Mouse (Mus musculus): ENCODE measurements at regions not wholly inside any gene's neighbourhood (a gene's known extent, or its start where the extent isn't known, plus 50 kb on each side); places are given as distances from the start of the nearest gene placed in this dataset.
A peak's percentile ranks its signal among the peaks of the same experiment; 100 is the strongest.

- 42% methylated on average over 3 of the region's 3 CpGs for WGBS
- H3K4me2 ChIP-seq: no peak overlapping the region
Observed at GRCm38 (mm10) chr5:79679051-79679450, 1340.9 kb upstream of the Adgrl3 start.

GRCm38 (mm10) chr5:79680321-79680720, 1339.6 kb upstream of the Adgrl3 start:
- Histone ChIP-seq H3K27ac (no peak overlapping the region), H3K27me3 (no peaks in the 10 kb centered on the region), H3K9ac (no peak overlapping the region), H3K9me3 (no peaks in the 10 kb centered on the region), H3K4me1 (no peaks in the 10 kb centered on the region), H3K4me3 (no peak overlapping the region), H3K4me2 (no peak overlapping the region), H3K36me3 (no peaks in the 10 kb centered on the region)
- ATAC-seq (ENCODE audit: borderline replicate concordance, extremely low read depth, low FRiP score, low TSS enrichment): peak; percentile 81; the same call in 1 of the 2 replicates

More at GRCm38 (mm10) chr5:79679051-79679450, 1340.9 kb upstream of the Adgrl3 start:
- Histone ChIP-seq H3K4me1 (no peaks in the 10 kb centered on the region), H3K4me3 (no peak overlapping the region), H3K9me3 (no peaks in the 10 kb centered on the region), H3K27ac (no peak overlapping the region), H3K36me3 (no peaks in the 10 kb centered on the region), H3K27me3 (no peaks in the 10 kb centered on the region), H3K9ac (no peak overlapping the region)
- ATAC-seq (ENCODE audit: borderline replicate concordance, extremely low read depth, low FRiP score, low TSS enrichment): no peak

- no peaks in the 10 kb centered on the region for H3K36me3 ChIP-seq
- H3K9me3 ChIP-seq: no peaks in the 10 kb centered on the region
- H3K27me3 ChIP-seq: no peaks in the 10 kb centered on the region
- H3K4me1 ChIP-seq: no peaks in the 10 kb centered on the region
- no peak overlapping the region for H3K4me2 ChIP-seq
- no peak overlapping the region for H3K27ac ChIP-seq
- ATAC-seq (ENCODE audit: borderline replicate concordance, extremely low read depth, low FRiP score, low TSS enrichment): no peak
- no peak overlapping the region for H3K4me3 ChIP-seq
- WGBS: 63% methylated on average over 1 of the region's 1 CpGs
- H3K9ac ChIP-seq: no peak overlapping the region
Observed at GRCm38 (mm10) chr5:79706631-79707030, 1313.3 kb upstream of the Adgrl3 start.

- no peaks in the 10 kb centered on the region for H3K9me3 ChIP-seq
- no peaks in the 10 kb centered on the region for H3K36me3 ChIP-seq
- no peak overlapping the region for H3K4me2 ChIP-seq
- H3K27ac ChIP-seq: no peak overlapping the region
- no peak overlapping the region for H3K4me3 ChIP-seq
- H3K4me1 ChIP-seq: no peaks in the 10 kb centered on the region
- WGBS: 48% methylated on average over 5 of the region's 5 CpGs
- no peaks in the 10 kb centered on the region for H3K27me3 ChIP-seq
- no peak overlapping the region for H3K9ac ChIP-seq
- no peak for ATAC-seq (ENCODE audit: borderline replicate concordance, extremely low read depth, low FRiP score, low TSS enrichment)
Observed at GRCm38 (mm10) chr5:79734885-79735284, 1285.1 kb upstream of the Adgrl3 start.

GRCm38 (mm10) chr5:79784391-79784790, 1235.5 kb upstream of the Adgrl3 start:
- 63% methylated on average over 1 of the region's 1 CpGs for WGBS
- H3K27me3 ChIP-seq: no peaks in the 10 kb centered on the region
- H3K36me3 ChIP-seq: no peaks in the 10 kb centered on the region
- H3K9me3 ChIP-seq: no peaks in the 10 kb centered on the region
- no peaks in the 10 kb centered on the region for H3K4me1 ChIP-seq
- no peak overlapping the region for H3K4me2 ChIP-seq
- H3K27ac ChIP-seq: no peak overlapping the region
- H3K9ac ChIP-seq: no peak overlapping the region
- ATAC-seq (ENCODE audit: borderline replicate concordance, extremely low read depth, low FRiP score, low TSS enrichment): no peak
- no peak overlapping the region for H3K4me3 ChIP-seq

- Histone ChIP-seq H3K9me3 (peaks cover 6% of the 10 kb centered on the region; the same call in 1 of the 2 replicates), H3K4me3 (no peak overlapping the region), H3K4me1 (no peaks in the 10 kb centered on the region), H3K9ac (no peak overlapping the region), H3K36me3 (no peaks in the 10 kb centered on the region), H3K27ac (no peak overlapping the region), H3K27me3 (no peaks in the 10 kb centered on the region), H3K4me2 (no peak overlapping the region)
- no peak for ATAC-seq (ENCODE audit: borderline replicate concordance, extremely low read depth, low FRiP score, low TSS enrichment)
Observed at GRCm38 (mm10) chr5:79826531-79826930, 1193.4 kb upstream of the Adgrl3 start.

GRCm38 (mm10) chr5:79846456-79846855, 1173.5 kb upstream of the Adgrl3 start:
- no peak for ATAC-seq (ENCODE audit: borderline replicate concordance, extremely low read depth, low FRiP score, low TSS enrichment)
- Histone ChIP-seq H3K4me2 (no peak overlapping the region), H3K4me3 (no peak overlapping the region), H3K9ac (no peak overlapping the region), H3K36me3 (no peaks in the 10 kb centered on the region), H3K9me3 (no peaks in the 10 kb centered on the region), H3K27ac (no peak overlapping the region), H3K4me1 (no peaks in the 10 kb centered on the region), H3K27me3 (no peaks in the 10 kb centered on the region)
- WGBS: 45% methylated on average over 2 of the region's 2 CpGs

- Histone ChIP-seq H3K9me3 (no peaks in the 10 kb centered on the region), H3K4me2 (no peak overlapping the region), H3K36me3 (no peaks in the 10 kb centered on the region), H3K9ac (no peak overlapping the region), H3K4me1 (no peaks in the 10 kb centered on the region), H3K27ac (no peak overlapping the region), H3K27me3 (no peaks in the 10 kb centered on the region), H3K4me3 (no peak overlapping the region)
- ATAC-seq (ENCODE audit: borderline replicate concordance, extremely low read depth, low FRiP score, low TSS enrichment): no peak
- WGBS: 79% methylated on average over 4 of the region's 4 CpGs
Observed at GRCm38 (mm10) chr5:79855866-79856265, 1164.1 kb upstream of the Adgrl3 start.

- WGBS: 86% methylated on average over 4 of the region's 4 CpGs
- H3K9ac ChIP-seq: no peak overlapping the region
Observed at GRCm38 (mm10) chr5:79900713-79901112, 1119.2 kb upstream of the Adgrl3 start.

GRCm38 (mm10) chr5:79905341-79905740, 1114.6 kb upstream of the Adgrl3 start:
- no peaks in the 10 kb centered on the region for H3K9me3 ChIP-seq
- 43% methylated on average over 5 of the region's 5 CpGs for WGBS
- H3K4me2 ChIP-seq: no peak overlapping the region
- H3K4me1 ChIP-seq: no peaks in the 10 kb centered on the region
- H3K27ac ChIP-seq: no peak overlapping the region
- H3K4me3 ChIP-seq: no peak overlapping the region
- no peaks in the 10 kb centered on the region for H3K27me3 ChIP-seq
- ATAC-seq (ENCODE audit: borderline replicate concordance, extremely low read depth, low FRiP score, low TSS enrichment): no peak
- H3K36me3 ChIP-seq: no peaks in the 10 kb centered on the region
- no peak overlapping the region for H3K9ac ChIP-seq

More at GRCm38 (mm10) chr5:79900713-79901112, 1119.2 kb upstream of the Adgrl3 start:
- no peaks in the 10 kb centered on the region for H3K36me3 ChIP-seq
- H3K4me3 ChIP-seq: no peak overlapping the region
- H3K27me3 ChIP-seq: no peaks in the 10 kb centered on the region
- H3K27ac ChIP-seq: no peak overlapping the region
- H3K4me1 ChIP-seq: no peaks in the 10 kb centered on the region
- H3K9me3 ChIP-seq: no peaks in the 10 kb centered on the region
- no peak overlapping the region for H3K4me2 ChIP-seq
- ATAC-seq (ENCODE audit: borderline replicate concordance, extremely low read depth, low FRiP score, low TSS enrichment): no peak
